Mouse (Mus musculus) spleen, adult 2 months (tissue): Measurements from ENCODE around the gene Sag.

Experiments
- CTCF ChIP-seq: fragments of 200-500 bp; IDR thresholded peaks from 2 replicates; pipeline ENCODE4 v1.5.1; 2011; ENCODE audit warnings: mild to moderate bottlenecking, inconsistent platforms; ENCODE audit not compliant: insufficient read depth, insufficient read length, insufficient replicate concordance; ENCODE audit errors: extremely low read depth
- POLR2A ChIP-seq: fragments of 200-500 bp; IDR thresholded peaks from 2 replicates; pipeline ENCODE4 v1.6.1; 2011; ENCODE audit warnings: low read depth, low read length, inconsistent platforms

GRCm38 (mm10) chr1:87882554-87882953 lies 79.1 kb downstream of the Sag start:
- TF ChIP-seq POLR2A: no peak
- no peak for TF ChIP-seq CTCF
